ENCODE assay signal across 11 mouse cellular contexts in genomic region chr15:91179911-91180622, GRCm38 (mm10). TPM values are rescaled to one million over a fixed set of nuclear protein-coding genes. Genes with fewer than 3 reads are reported as not detected.
DNase-seq lines count a peak whose midpoint lies in the region; ATAC-seq and TF ChIP-seq lines count a peak whose summit lies in the region.
"Had no signal": no experiment of that assay in that cellular context is flagged by ENCODE, and none has a peak within 500 bp of the region (broad histone marks: within the 10 kb centered on the region; RNA-seq: fewer than 3 reads in every experiment).

No protein-coding gene starts in this region.

- H3K9me3 ChIP-seq in liver, embryonic 15.5 days (replicated peaks) = no peaks in the 10 kb centered on the region
- no peaks in the 10 kb centered on the region for H3K9me3 ChIP-seq in liver, embryonic 12.5 days (replicated peaks)
- no peaks in the 10 kb centered on the region for H3K9me3 ChIP-seq in hindbrain, postnatal 0 days (ENCODE audit: low read length)
- H3K9me3 ChIP-seq: heart, embryonic 12.5 days had no signal

- peaks cover 7% of the 10 kb centered on the region for H3K4me1 ChIP-seq in liver, embryonic 15.5 days (replicated peaks)
- H3K4me1 ChIP-seq in liver, embryonic 12.5 days = no peaks in the 10 kb centered on the region
- no peaks in the 10 kb centered on the region for H3K4me1 ChIP-seq in hindbrain, postnatal 0 days (ENCODE audit: insufficient read depth, low read length)
- H3K4me1 ChIP-seq: heart, embryonic 12.5 days had no signal

- DNase-seq in brain, adult 2 months (ENCODE audit: low read depth, low spot score) = peak; percentile 57
- DNase-seq in cerebellum, adult 9-10 months = peak; percentile 61
- peak; percentile 63 for DNase-seq in hindbrain, postnatal 0 days (ENCODE audit: low spot score)
- no peak for DNase-seq in thymus, postnatal 4 days
- DNase-seq in spleen, postnatal 36 days (ENCODE audit: low spot score in 2 of 2) = no peak
- DNase-seq: kidney, postnatal 4 days; lung, embryonic 14.5 days; thymus, postnatal 14 days had no signal

- no peak overlapping the region for H3K4me3 ChIP-seq in liver, embryonic 15.5 days (replicated peaks)
- no peak overlapping the region for H3K4me3 ChIP-seq in liver, embryonic 12.5 days
- H3K4me3 ChIP-seq in hindbrain, postnatal 0 days (ENCODE audit: low read length) = no peak overlapping the region
- H3K4me3 ChIP-seq: heart, embryonic 12.5 days had no signal

- peak overlapping the region; percentile 48; the same call in 1 of the 2 replicates for H3K27ac ChIP-seq in liver, embryonic 15.5 days (replicated peaks)
- no peak overlapping the region for H3K27ac ChIP-seq in liver, embryonic 12.5 days
- H3K27ac ChIP-seq in hindbrain, postnatal 0 days = 0 out of 2 replicates have a peak overlapping the region, but pooled peaks have one; percentile 22

- WGBS in liver, embryonic 15.5 days (ENCODE audit: insufficient replicate concordance) = 60% methylated on average over 15 of the region's 15 CpGs
- WGBS in liver, embryonic 12.5 days (ENCODE audit: insufficient replicate concordance) = 65% methylated on average over 15 of the region's 15 CpGs
- 42% methylated on average over 15 of the region's 15 CpGs for WGBS in hindbrain, postnatal 0 days

- TF ChIP-seq CTCF in hindbrain, postnatal 0 days (IDR thresholded peaks at IDR 0.05; ENCODE audit: low read depth) = peak; percentile 31

- no peak overlapping the region for H3K4me2 ChIP-seq in liver, embryonic 15.5 days
- H3K4me2 ChIP-seq in liver, embryonic 12.5 days = no peak overlapping the region
- no peak overlapping the region for H3K4me2 ChIP-seq in hindbrain, postnatal 0 days (ENCODE audit: low read depth, low read length)
- H3K4me2 ChIP-seq: heart, embryonic 12.5 days; lung, embryonic 14.5 days had no signal

- H3K27me3 ChIP-seq in liver, embryonic 15.5 days = no peaks in the 10 kb centered on the region
- no peaks in the 10 kb centered on the region for H3K27me3 ChIP-seq in liver, embryonic 12.5 days (replicated peaks)
- H3K27me3 ChIP-seq in hindbrain, postnatal 0 days (ENCODE audit: insufficient read depth, low read length) = no peaks in the 10 kb centered on the region
- H3K27me3 ChIP-seq: heart, embryonic 12.5 days had no signal

- no peaks in the 10 kb centered on the region for H3K36me3 ChIP-seq in liver, embryonic 15.5 days (replicated peaks)
- no peaks in the 10 kb centered on the region for H3K36me3 ChIP-seq in liver, embryonic 12.5 days
- H3K36me3 ChIP-seq in hindbrain, postnatal 0 days (ENCODE audit: insufficient read depth, low read length) = no peaks in the 10 kb centered on the region
- H3K36me3 ChIP-seq: heart, embryonic 12.5 days had no signal

- ATAC-seq in liver, embryonic 15.5 days (ENCODE audit: insufficient read depth) = no peak
- ATAC-seq in liver, embryonic 12.5 days = no peak
- peak; percentile 64; the same call in 1 of the 2 replicates for ATAC-seq in hindbrain, postnatal 0 days

- H3K9ac ChIP-seq in liver, embryonic 15.5 days = no peak overlapping the region
- no peak overlapping the region for H3K9ac ChIP-seq in liver, embryonic 12.5 days
- H3K9ac ChIP-seq in hindbrain, postnatal 0 days (replicated peaks; ENCODE audit: low read length) = no peak overlapping the region
- H3K9ac ChIP-seq: heart, embryonic 12.5 days; lung, embryonic 14.5 days had no signal

RNA-seq across cellular contexts. Expression of gene Abcd2, which starts 11.5 kb away (rescaled TPM):
- 6.3 and 7.6 TPM in 2 replicates for polyA plus RNA-seq in liver, embryonic 15.5 days (2015; fragmentation: Nextera tagmentation; extraction: Ambion mirVana)
- 1.7 and 1.9 TPM in 2 replicates for polyA plus RNA-seq in liver, embryonic 12.5 days (2016; fragmentation: Nextera tagmentation; extraction: Ambion mirVana)
- 11.5 and 12.4 TPM in 2 replicates for total RNA-seq in hindbrain, postnatal 0 days (2014; rRNA removed)
- 11.2 and 12.7 TPM in 2 replicates for polyA plus RNA-seq in hindbrain, postnatal 0 days (2015; fragmentation: Nextera tagmentation; extraction: Ambion mirVana)

RNA-seq across cellular contexts. Expression of gene CN725425, which starts 19.2 kb away (rescaled TPM):
- polyA plus RNA-seq in liver, embryonic 15.5 days (2015; fragmentation: Nextera tagmentation; extraction: Ambion mirVana) = 0.06 TPM in 2 replicates
- not detected in 2 replicates for polyA plus RNA-seq in liver, embryonic 12.5 days (2016; fragmentation: Nextera tagmentation; extraction: Ambion mirVana)
- total RNA-seq in hindbrain, postnatal 0 days (2014; rRNA removed) = not detected in 2 replicates
- 0.30 and 0.34 TPM in 2 replicates for polyA plus RNA-seq in hindbrain, postnatal 0 days (2015; fragmentation: Nextera tagmentation; extraction: Ambion mirVana)
- polyA plus RNA-seq: heart, embryonic 12.5 days; lung, embryonic 14.5 days had no signal

Comparison
In these comparisons a context has a peak if more than half of its experiments do, and no peak if none do; other contexts are left out.
1. DNase-seq: peak in brain, adult 2 months (single experiment), cerebellum, adult 9-10 months (single experiment) and hindbrain, postnatal 0 days (single experiment); none in thymus, postnatal 4 days (single experiment) and spleen, postnatal 36 days (0 of 2).